Mouse (Mus musculus): ENCODE data around the gene 2900026A02Rik. TPM values are rescaled to one million over a fixed set of nuclear protein-coding genes. Genes with fewer than 3 reads are reported as not detected.

Gene 2900026A02Rik
- 23.8 and 41.2 TPM in 2 replicates for polyA plus RNA-seq (2012; rRNA removed; ENCODE audit: low replicate concordance)

GRCm38 (mm10) chr5:113221147-113221865 lies at the start of gene 2900026A02Rik:
2900026A02Rik (minus strand) TSS chr5:113221236.

GRCm38 (mm10) chr5:113226632-113227102 lies 5.6 kb upstream of the 2900026A02Rik start, which contains the start of gene Tmem211:
Tmem211 (plus strand) TSS chr5:113226909.

GRCm38 (mm10) chr5:113081439-113081838 lies 139.6 kb downstream of the 2900026A02Rik start, which contains the start of gene Crybb3:
Crybb3 (minus strand) TSS chr5:113081584.

GRCm38 (mm10) chr5:113070017-113070416 lies 151.0 kb downstream of the 2900026A02Rik start, which contains the start of gene Crybb2:
Crybb2 (minus strand) TSS chr5:113070117.

Other genes with a start within 250 kb of the 2900026A02Rik start
- gene Grk3, start 205.4 kb downstream of the 2900026A02Rik start, polyA plus RNA-seq (2012; rRNA removed; ENCODE audit: low replicate concordance), result 1.8 and 6.7 TPM in 2 replicates
- gene Crybb2, start 151.1 kb downstream of the 2900026A02Rik start, polyA plus RNA-seq (2012; rRNA removed; ENCODE audit: low replicate concordance), result 0.34 TPM in 1 of 2 replicates, not detected in the other
- gene Crybb3, start 139.7 kb downstream of the 2900026A02Rik start, polyA plus RNA-seq (2012; rRNA removed; ENCODE audit: low replicate concordance), result 2.5 and 12.4 TPM in 2 replicates
- not detected in 2 replicates for gene Tmem211, start 5.7 kb upstream of the 2900026A02Rik start, polyA plus RNA-seq (2012; rRNA removed; ENCODE audit: low replicate concordance)
- 3.3 and 5.6 TPM in 2 replicates for gene Sgsm1, start 89.5 kb upstream of the 2900026A02Rik start, polyA plus RNA-seq (2012; rRNA removed; ENCODE audit: low replicate concordance)
- not detected in 2 replicates for gene Aym1, start 136.1 kb upstream of the 2900026A02Rik start, polyA plus RNA-seq (2012; rRNA removed; ENCODE audit: low replicate concordance)

Measured in duodenum, adult 2 months (tissue).